Mouse (Mus musculus) bone marrow, adult 2 months (tissue): Measurements from ENCODE around the gene Srgap2.

Source experiments
- CTCF ChIP-seq: fragments of 200-500 bp; IDR thresholded peaks from 2 replicates; pipeline ENCODE4 v1.5.1; 2011; ENCODE audit warnings: low read length, control low read depth; ENCODE audit not compliant: control insufficient read depth, insufficient read depth
- POLR2A ChIP-seq: fragments of 200-500 bp; IDR thresholded peaks from 2 replicates; pipeline ENCODE4 v1.6.1; 2011; ENCODE audit warnings: low read depth, mild to moderate bottlenecking, control low read depth, low read length, borderline replicate concordance; ENCODE audit not compliant: control insufficient read depth

- no peak for TF ChIP-seq CTCF
- TF ChIP-seq POLR2A: no peak
These were observed 106.0 kb downstream of the Srgap2 start for GRCm38 (mm10) chr1:131421113-131421512.
